Mouse (Mus musculus) heart, adult 18-20 months (tissue): Measurements from ENCODE around the gene Sik2. TPM values are rescaled to one million over a fixed set of nuclear protein-coding genes. Genes with fewer than 3 reads are reported as not detected.

Experiments
- DNase-seq, 2 experiments: peaks; one replicate each; pipeline ENCODE4 v3.0.0; 2021 to 2022; ENCODE audit warnings: mixed read lengths in 1 of 2
- total RNA-seq, 2 experiments: library from RNA; stranded (reverse); gene quantifications; 2 replicates each; pipeline ENCODE4 v1.2.3; 2021

The Sik2 gene
- total RNA-seq, 2 experiments from 2014 or later: 27.6 to 34.6 TPM

GRCm38 (mm10) chr9:50867015-50867414 is 141.9 kb downstream of the Sik2 start:
- DNase-seq: no peak

GRCm38 (mm10) chr9:50865803-50866202 is 143.1 kb downstream of the Sik2 start:
- DNase-seq: no peak

GRCm38 (mm10) chr9:50864877-50865276 is 144.0 kb downstream of the Sik2 start:
- DNase-seq: peak; percentile 42 to 57

- no peak for DNase-seq
These were observed 145.0 kb downstream of the Sik2 start for GRCm38 (mm10) chr9:50863824-50864223.

GRCm38 (mm10) chr9:50861119-50861839 is 147.6 kb downstream of the Sik2 start:
- DNase-seq: no peak

GRCm38 (mm10) chr9:50858681-50859080 is 150.2 kb downstream of the Sik2 start:
- no peak for DNase-seq

- DNase-seq: no peak
These were observed 151.7 kb downstream of the Sik2 start for GRCm38 (mm10) chr9:50857082-50857641.

- DNase-seq: peak; percentile 94 to 99
These were observed 152.4 kb downstream of the Sik2 start for GRCm38 (mm10) chr9:50856341-50857081.

- DNase-seq: no peak
These were observed 153.1 kb downstream of the Sik2 start for GRCm38 (mm10) chr9:50855780-50856179.

- no peak for DNase-seq
These were observed 153.6 kb downstream of the Sik2 start for GRCm38 (mm10) chr9:50855133-50855766.

- DNase-seq: no peak
These were observed 154.5 kb downstream of the Sik2 start for GRCm38 (mm10) chr9:50854376-50854775.

- peak in 1 of 2 experiments; percentile 31 for DNase-seq
These were observed 156.1 kb downstream of the Sik2 start for GRCm38 (mm10) chr9:50852634-50853349.

GRCm38 (mm10) chr9:50850713-50851112 is 158.2 kb downstream of the Sik2 start:
- DNase-seq: peak in 1 of 2 experiments; percentile 35

GRCm38 (mm10) chr9:50850271-50850670 is 158.6 kb downstream of the Sik2 start:
- peak; percentile 37 to 43 for DNase-seq

GRCm38 (mm10) chr9:50849755-50850154 is 159.1 kb downstream of the Sik2 start:
- no peak for DNase-seq

GRCm38 (mm10) chr9:50849249-50849648 is 159.6 kb downstream of the Sik2 start:
- peak; percentile 88 to 98 for DNase-seq

- no peak for DNase-seq
These were observed 160.1 kb downstream of the Sik2 start for GRCm38 (mm10) chr9:50848821-50849220.

- no peak for DNase-seq
These were observed 161.1 kb downstream of the Sik2 start for GRCm38 (mm10) chr9:50847606-50848368.

- no peak for DNase-seq
These were observed 161.7 kb downstream of the Sik2 start for GRCm38 (mm10) chr9:50847133-50847532.

GRCm38 (mm10) chr9:50845547-50845946 is 163.3 kb downstream of the Sik2 start:
- DNase-seq: no peak

GRCm38 (mm10) chr9:50845081-50845480 is 163.8 kb downstream of the Sik2 start, which contains the start of gene Ppp2r1b:
Ppp2r1b (plus strand) TSS chr9:50845301.
- DNase-seq: no peak
